Comparison of ENCODE assay signal across 8 mouse cellular contexts in genomic region chr11:90224914-90225470, GRCm38 (mm10). TPM values are rescaled to one million over a fixed set of nuclear protein-coding genes. Genes with fewer than 3 reads are reported as not detected.
A peak's percentile ranks its signal among the peaks of the same experiment; 100 is the strongest.
DNase-seq lines count a peak whose midpoint lies in the region; ATAC-seq and TF ChIP-seq lines count a peak whose summit lies in the region.

No protein-coding gene starts in this region.

- peak; percentile 71 for DNase-seq in CD4-positive, CD25-positive, alpha-beta regulatory T cell, adult 2 months (ENCODE audit: low read depth, low spot score)
- DNase-seq in adrenal gland, adult 8-10 months = peak; percentile 49
- peak; percentile 55 for DNase-seq in lung, postnatal 0 days (ENCODE audit: low spot score)
- no peak for DNase-seq in cerebellum, adult 11 months
- DNase-seq in cerebellum, postnatal 10 days = no peak
- DNase-seq in embryo, embryonic 11 days = no peak
- DNase-seq in layer of hippocampus, adult 18-20 months (ENCODE audit: low spot score in 2 of 2) = no peak

- no peaks in the 10 kb centered on the region for H3K36me3 ChIP-seq in lung, postnatal 0 days (ENCODE audit: insufficient read depth, low read length)

- peak; percentile 87 to 90 for ATAC-seq in hematopoietic stem cell, adult 5-6 weeks (replicated peaks in 1 of 2; ENCODE audit: insufficient read depth in 1 of 2, low FRiP score in 2 of 2, low TSS enrichment in 1 of 2, low read depth in 1 of 2, poor library complexity in 2 of 2, severe bottlenecking in 2 of 2)
- ATAC-seq in lung, postnatal 0 days = peak; percentile 75

- TF ChIP-seq CTCF in lung, postnatal 0 days (IDR thresholded peaks at IDR 0.05) = no peak

- peak; percentile 51 for TF ChIP-seq EP300 in lung, postnatal 0 days (IDR thresholded peaks at IDR 0.05)

- H3K4me3 ChIP-seq in lung, postnatal 0 days (ENCODE audit: low read depth, low read length) = no peak overlapping the region

- no peaks in the 10 kb centered on the region for H3K9me3 ChIP-seq in lung, postnatal 0 days (ENCODE audit: low read length)

- no peak overlapping the region for H3K4me2 ChIP-seq in lung, postnatal 0 days (replicated peaks; ENCODE audit: low read depth, low read length)

- no peak overlapping the region for H3K9ac ChIP-seq in lung, postnatal 0 days (replicated peaks; ENCODE audit: low read depth)

- no peaks in the 10 kb centered on the region for H3K4me1 ChIP-seq in lung, postnatal 0 days (ENCODE audit: insufficient read depth, low read depth, low read length)

- peak overlapping the region; percentile 32; the same call in 1 of the 2 replicates for H3K27ac ChIP-seq in lung, postnatal 0 days (ENCODE audit: low read length)

- 34% methylated on average over 11 of the region's 11 CpGs for WGBS in lung, postnatal 0 days

- no peaks in the 10 kb centered on the region for H3K27me3 ChIP-seq in lung, postnatal 0 days (replicated peaks; ENCODE audit: insufficient read depth, low read length)

RNA-seq across cellular contexts. Expression of gene Mmd, which starts 24.3 kb away (rescaled TPM):
- total RNA-seq in adrenal gland, adult 8-10 months (2022) = 100 to 1,000 TPM in 1 of 4 experiments, 10 to 100 TPM in 3; 47.3 to 193 (median 87.0) TPM
- 14.4 and 15.1 TPM in 2 replicates for total RNA-seq in hematopoietic stem cell, adult 5-6 weeks (2017)
- polyA plus RNA-seq in lung, postnatal 0 days (2015; fragmentation: Nextera tagmentation; extraction: Ambion mirVana) = 32.5 and 35.8 TPM in 2 replicates
- 100 to 1,000 TPM; 376 to 382 TPM for total RNA-seq in layer of hippocampus, adult 18-20 months (2021)

RNA-seq across cellular contexts. Expression of gene Gm45716, which starts 37.5 kb away (rescaled TPM):
- total RNA-seq in adrenal gland, adult 8-10 months (2022) = 1 to 10 TPM in 3 of 4 experiments, under 1 TPM in 1; 0.70 to 5.6 (median 2.0) TPM
- 3.8 and 11.2 TPM in 2 replicates for total RNA-seq in hematopoietic stem cell, adult 5-6 weeks (2017)
- 11.8 and 11.9 TPM in 2 replicates for polyA plus RNA-seq in lung, postnatal 0 days (2015; fragmentation: Nextera tagmentation; extraction: Ambion mirVana)
- 1 to 10 TPM; 5.0 to 7.9 TPM for total RNA-seq in layer of hippocampus, adult 18-20 months (2021)

Comparison
In these comparisons a context has a peak if more than half of its experiments do, and no peak if none do; other contexts are left out.
1. DNase-seq: peak in CD4-positive, CD25-positive, alpha-beta regulatory T cell, adult 2 months (single experiment), adrenal gland, adult 8-10 months (single experiment) and lung, postnatal 0 days (single experiment); none in cerebellum, adult 11 months (single experiment), cerebellum, postnatal 10 days (0 of 2), embryo, embryonic 11 days (single experiment) and layer of hippocampus, adult 18-20 months (0 of 2).